Mouse (Mus musculus) olfactory bulb, adult 2 months (tissue): ENCODE results near the gene Cmc2.

Source experiments
- CTCF ChIP-seq: fragments of 200-500 bp; IDR thresholded peaks from 2 replicates; pipeline ENCODE4 v1.5.1; 2012; ENCODE audit warnings: low read depth, mild to moderate bottlenecking, low read length, moderate library complexity; ENCODE audit not compliant: insufficient read depth
- POLR2A ChIP-seq: fragments of 200-500 bp; IDR thresholded peaks from 2 replicates; pipeline ENCODE4 v1.6.1; 2012; ENCODE audit warnings: mild to moderate bottlenecking, low read depth, low read length, moderate library complexity; ENCODE audit not compliant: insufficient read depth

DNA sequence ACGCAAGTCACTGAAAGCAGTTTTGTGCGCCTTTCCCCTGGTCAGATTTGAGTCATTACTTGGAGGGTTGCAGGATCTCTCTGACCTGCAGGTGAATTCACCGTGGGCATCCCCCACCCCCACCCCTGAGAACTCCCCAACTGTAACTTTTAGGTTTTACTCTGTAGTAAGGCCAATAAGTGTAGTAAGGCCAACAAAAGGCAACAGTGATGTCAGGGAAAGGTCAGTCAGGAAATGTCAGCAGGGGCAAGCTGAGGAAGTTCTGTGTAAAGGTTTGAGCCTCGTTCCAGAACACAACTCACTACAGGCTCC is 23.1 kb upstream of the Cmc2 start:
- no peak for TF ChIP-seq CTCF
- TF ChIP-seq POLR2A, result no peak
